Mouse (Mus musculus) liver, embryonic 13.5 days (tissue): Measurements from ENCODE around the gene Mta1. TPM values are rescaled to one million over a fixed set of nuclear protein-coding genes. Genes with fewer than 3 reads are reported as not detected.

Experiments
- ATAC-seq: fragments of 200-750 bp; cut with Nextera tagmentation; 2 replicates; pipeline ENCODE4 v1.8.0; 2017; ENCODE audit warnings: low read depth, mild to moderate bottlenecking, moderate number of reproducible peaks, moderate library complexity
- DNase-seq: peaks from one replicate; pipeline ENCODE4 v3.0.0; 2022
- H3K27ac ChIP-seq: fragments of 300-500 bp; sonication (generic); 2 replicates; pipeline ENCODE4 v1.5.1; 2015; ENCODE audit warnings: moderate library complexity, mild to moderate bottlenecking, inconsistent platforms
- H3K27me3 ChIP-seq: fragments of 300-500 bp; sonication (generic); 2 replicates; pipeline ENCODE4 v1.6.1; 2015; ENCODE audit warnings: mild to moderate bottlenecking, inconsistent platforms
- H3K36me3 ChIP-seq: fragments of 300-500 bp; sonication (generic); 2 replicates; pipeline ENCODE4 v1.6.1; 2015; ENCODE audit warnings: mild to moderate bottlenecking, inconsistent platforms
- H3K4me1 ChIP-seq: fragments of 300-500 bp; sonication (generic); replicated peaks from 2 replicates; pipeline ENCODE4 v1.6.1; 2015; ENCODE audit warnings: inconsistent platforms
- H3K4me2 ChIP-seq: fragments of 300-500 bp; sonication (generic); 2 replicates; pipeline ENCODE4 v1.6.1; 2015; ENCODE audit warnings: inconsistent platforms, mild to moderate bottlenecking, moderate library complexity
- H3K4me3 ChIP-seq: fragments of 300-500 bp; sonication (generic); replicated peaks from 2 replicates; pipeline ENCODE4 v1.5.1; 2015; ENCODE audit warnings: mild to moderate bottlenecking, inconsistent platforms
- H3K9ac ChIP-seq: fragments of 300-500 bp; sonication (generic); 2 replicates; pipeline ENCODE4 v1.6.1; 2015; ENCODE audit warnings: mild to moderate bottlenecking, inconsistent platforms
- H3K9me3 ChIP-seq: fragments of 300-500 bp; sonication (generic); replicated peaks from 2 replicates; pipeline ENCODE4 v1.6.1; 2016; ENCODE audit warnings: inconsistent platforms
- WGBS: fragments of 180-500 bp; shearing (Covaris S2); methylation state at CpG from one replicate; pipeline ENCODE4 v1.1.7; 2015; ENCODE audit not compliant: insufficient replicate concordance; 5-methylcytosine and 5-hydroxymethylcytosine counted together
- polyA plus RNA-seq: library from polyadenylated mRNA; unstranded; fragments of >200 nt; fragmentation: Nextera tagmentation; extraction: Ambion mirVana; gene quantifications from 2 replicates; pipeline ENCODE4 v1.2.1, GENCODE M21; 2015

The Mta1 gene
- polyA plus RNA-seq, 1 experiment from 2014 or later: 6.1 TPM

DNA sequence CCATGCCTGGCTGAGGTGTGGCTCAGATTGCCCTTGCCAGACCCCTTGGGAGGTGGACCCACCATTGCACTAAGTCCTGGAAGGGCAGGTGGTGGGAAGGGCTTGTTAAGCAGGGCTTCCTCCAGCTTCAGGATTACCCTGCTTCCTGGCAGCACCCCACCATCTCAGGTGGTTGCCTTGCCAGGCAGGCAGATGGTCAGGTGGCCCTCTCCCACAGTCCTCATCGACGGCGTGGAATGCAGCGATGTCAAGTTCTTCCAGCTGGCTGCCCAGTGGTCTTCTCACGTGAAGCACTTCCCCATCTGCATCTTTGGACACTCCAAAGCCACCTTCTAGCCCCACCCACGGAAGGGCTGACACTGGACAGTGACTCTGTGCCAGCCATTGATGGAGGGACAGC, 26.8 kb upstream of the Mta1 start:
- ATAC-seq: no peak
- no peaks in the 10 kb centered on the region for H3K27me3 ChIP-seq
- no peak overlapping the region for H3K4me3 ChIP-seq
- H3K4me1 ChIP-seq: peaks cover 29% of the 10 kb centered on the region
- no peak overlapping the region for H3K4me2 ChIP-seq
- DNase-seq: no peak
- no peaks in the 10 kb centered on the region for H3K9me3 ChIP-seq
- H3K27ac ChIP-seq: no peak overlapping the region
- 79% methylated on average over 6 of the region's 6 CpGs for WGBS
- H3K36me3 ChIP-seq: peaks cover 37% of the 10 kb centered on the region
- H3K9ac ChIP-seq: no peak overlapping the region

GRCm38 (mm10) chr12:113071827-113072226, 26.3 kb upstream of the Mta1 start:
- ATAC-seq (no peak), DNase-seq (no peak)
- Histone ChIP-seq H3K4me2 (no peak overlapping the region), H3K27me3 (no peaks in the 10 kb centered on the region), H3K9ac (no peak overlapping the region), H3K27ac (no peak overlapping the region), H3K9me3 (no peaks in the 10 kb centered on the region), H3K4me3 (no peak overlapping the region), H3K36me3 (peaks cover 35% of the 10 kb centered on the region), H3K4me1 (peaks cover 29% of the 10 kb centered on the region)
- 64% methylated on average over 6 of the region's 6 CpGs for WGBS

- peaks cover 30% of the 10 kb centered on the region for H3K36me3 ChIP-seq
- peak overlapping the region; percentile 92 for H3K4me2 ChIP-seq
- H3K9me3 ChIP-seq: no peaks in the 10 kb centered on the region
- H3K27ac ChIP-seq: peak overlapping the region; percentile 79
- H3K4me3 ChIP-seq: peak overlapping the region; percentile 63
- H3K9ac ChIP-seq: peak overlapping the region; percentile 75
- ATAC-seq: peak; percentile 35
- no peak for DNase-seq
- peaks cover 29% of the 10 kb centered on the region for H3K4me1 ChIP-seq
- 17% methylated on average over 15 of the region's 15 CpGs for WGBS
- no peaks in the 10 kb centered on the region for H3K27me3 ChIP-seq
These were observed 24.4 kb upstream of the Mta1 start for GRCm38 (mm10) chr12:113073420-113074328.

GRCm38 (mm10) chr12:113074329-113075062, 23.6 kb upstream of the Mta1 start, which contains the start of gene Tex22:
Gene Tex22, plus strand, starts transcription at chr12:113074502.
- peaks cover 29% of the 10 kb centered on the region for H3K4me1 ChIP-seq
- DNase-seq (peak; percentile 64), ATAC-seq (peak; percentile 79)
- H3K4me2 ChIP-seq: peak within 1 kb of the TSS; percentile 92
- peak within 1 kb of the TSS; percentile 75 for H3K9ac ChIP-seq
- H3K4me3 ChIP-seq: peak within 1 kb of the TSS; percentile 63
- WGBS: 4% methylated on average over 32 of the region's 32 CpGs
- peaks cover 22% of the 10 kb centered on the region for H3K36me3 ChIP-seq
- no peaks in the 10 kb centered on the region for H3K9me3 ChIP-seq
- peak within 1 kb of the TSS; percentile 79 for H3K27ac ChIP-seq
- no peaks in the 10 kb centered on the region for H3K27me3 ChIP-seq

DNA sequence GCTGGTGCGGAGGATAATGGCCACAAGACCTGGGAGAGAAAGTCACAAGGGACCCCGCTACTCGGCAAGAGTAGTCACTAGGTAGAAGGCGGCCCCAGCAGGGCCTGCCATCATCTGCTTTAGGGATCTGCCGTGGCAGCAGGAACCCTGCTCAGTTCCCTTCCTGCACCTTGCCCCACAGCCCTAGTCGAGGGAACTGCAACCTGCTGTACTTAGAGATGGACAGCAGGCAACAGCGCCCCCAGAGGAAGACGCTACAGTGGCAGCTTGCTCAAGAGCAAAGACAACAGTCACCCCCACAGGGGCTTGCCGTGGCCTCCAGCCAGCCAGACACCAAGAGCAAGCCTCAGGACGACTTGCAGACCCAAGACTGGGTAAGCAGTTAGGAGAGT, 23.0 kb upstream of the Mta1 start:
- Histone ChIP-seq H3K4me3 (peak overlapping the region; percentile 63), H3K9ac (peak overlapping the region; percentile 75), H3K27ac (peak overlapping the region; percentile 79), H3K27me3 (no peaks in the 10 kb centered on the region), H3K4me2 (peak overlapping the region; percentile 92), H3K4me1 (peaks cover 29% of the 10 kb centered on the region), H3K9me3 (no peaks in the 10 kb centered on the region), H3K36me3 (peaks cover 16% of the 10 kb centered on the region)
- WGBS: 4% methylated on average over 10 of the region's 10 CpGs
- ATAC-seq: peak; percentile 79
- DNase-seq: peak; percentile 77

- no peaks in the 10 kb centered on the region for H3K9me3 ChIP-seq
- H3K27ac ChIP-seq: no peak overlapping the region
- no peak overlapping the region for H3K4me3 ChIP-seq
- H3K4me2 ChIP-seq: peak overlapping the region; percentile 92
- H3K9ac ChIP-seq: peak overlapping the region; percentile 75; the same call in 1 of the 2 replicates
- 47% methylated on average over 6 of the region's 6 CpGs for whole genome bisulfite sequencing
- H3K27me3 ChIP-seq: no peaks in the 10 kb centered on the region
- ATAC-seq: no peak
- peaks cover 12% of the 10 kb centered on the region for H3K36me3 ChIP-seq
- H3K4me1 ChIP-seq: peaks cover 29% of the 10 kb centered on the region
- DNase-seq: no peak
These were observed 22.6 kb upstream of the Mta1 start for GRCm38 (mm10) chr12:113075486-113075885.

DNA sequence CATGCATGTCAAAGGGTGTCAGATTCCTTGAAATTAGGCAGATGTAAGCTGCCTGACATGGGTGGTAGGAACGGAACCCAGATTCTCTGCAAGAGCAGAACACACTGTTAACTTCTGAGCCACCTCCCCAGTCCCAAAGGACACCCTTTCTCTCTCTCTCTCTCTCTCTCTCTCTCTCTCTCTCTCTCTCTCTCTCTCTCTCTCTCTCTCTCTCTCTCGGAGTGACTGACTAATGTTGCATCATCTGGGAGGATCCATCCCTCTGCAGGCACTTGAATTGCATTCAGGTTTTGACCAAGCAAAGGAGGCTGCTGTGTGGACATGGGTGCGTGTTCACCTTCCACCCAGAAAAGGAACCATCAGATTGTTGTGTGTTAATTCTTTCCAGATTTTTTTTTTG, 10.8 kb upstream of the Mta1 start:
- WGBS: 47% methylated on average over 3 of the region's 3 CpGs

GRCm38 (mm10) chr12:113088026-113088425, 10.1 kb upstream of the Mta1 start:
- H3K36me3 ChIP-seq: no peaks in the 10 kb centered on the region
- H3K9ac ChIP-seq: no peak overlapping the region
- DNase-seq (no peak), ATAC-seq (no peak)
- no peaks in the 10 kb centered on the region for H3K4me1 ChIP-seq
- 56% methylated on average over 4 of the region's 4 CpGs for WGBS
- no peak overlapping the region for H3K4me2 ChIP-seq
- H3K27ac ChIP-seq: no peak overlapping the region
- H3K4me3 ChIP-seq: no peak overlapping the region
- H3K27me3 ChIP-seq: peaks cover 20% of the 10 kb centered on the region; the same call in 1 of the 2 replicates
- H3K9me3 ChIP-seq: no peaks in the 10 kb centered on the region

More for the DNA sequence above, 10.8 kb upstream of the Mta1 start:
- Histone ChIP-seq H3K27me3 (peaks cover 20% of the 10 kb centered on the region; the same call in 1 of the 2 replicates), H3K4me3 (no peak overlapping the region), H3K4me1 (no peaks in the 10 kb centered on the region), H3K9ac (no peak overlapping the region), H3K4me2 (no peak overlapping the region), H3K36me3 (no peaks in the 10 kb centered on the region), H3K9me3 (no peaks in the 10 kb centered on the region), H3K27ac (no peak overlapping the region)
- no peak for ATAC-seq
- DNase-seq: no peak

GRCm38 (mm10) chr12:113089107-113089506, 9.0 kb upstream of the Mta1 start:
- DNase-seq: no peak
- Histone ChIP-seq H3K27me3 (peaks cover 20% of the 10 kb centered on the region; the same call in 1 of the 2 replicates), H3K4me3 (no peak overlapping the region), H3K9ac (no peak overlapping the region), H3K9me3 (no peaks in the 10 kb centered on the region), H3K4me2 (no peak overlapping the region), H3K27ac (no peak overlapping the region), H3K36me3 (no peaks in the 10 kb centered on the region), H3K4me1 (no peaks in the 10 kb centered on the region)
- no peak for ATAC-seq
- WGBS: 64% methylated on average over 6 of the region's 6 CpGs

GRCm38 (mm10) chr12:113090053-113090452, 8.0 kb upstream of the Mta1 start:
- no peak overlapping the region for H3K27ac ChIP-seq
- ATAC-seq (0 out of 2 replicates have a peak, but pooled peaks have one; percentile 11), DNase-seq (no peak)
- H3K36me3 ChIP-seq: no peaks in the 10 kb centered on the region
- H3K9me3 ChIP-seq: no peaks in the 10 kb centered on the region
- H3K27me3 ChIP-seq: peaks cover 20% of the 10 kb centered on the region; the same call in 1 of the 2 replicates
- H3K4me2 ChIP-seq: no peak overlapping the region
- no peak overlapping the region for H3K9ac ChIP-seq
- 75% methylated on average over 17 of the region's 17 CpGs for WGBS
- no peak overlapping the region for H3K4me3 ChIP-seq
- no peaks in the 10 kb centered on the region for H3K4me1 ChIP-seq

GRCm38 (mm10) chr12:113097040-113097439, 1.0 kb upstream of the Mta1 start:
- peaks cover 45% of the 10 kb centered on the region for H3K4me1 ChIP-seq
- ATAC-seq (no peak), DNase-seq (no peak)
- H3K27me3 ChIP-seq: peaks cover 12% of the 10 kb centered on the region; the same call in 1 of the 2 replicates
- no peaks in the 10 kb centered on the region for H3K9me3 ChIP-seq
- no peak overlapping the region for H3K27ac ChIP-seq
- 71% methylated on average over 5 of the region's 5 CpGs for WGBS
- no peak overlapping the region; the same call in 1 of the 2 replicates for H3K4me2 ChIP-seq
- peak overlapping the region; percentile 92; the same call in 1 of the 2 replicates for H3K9ac ChIP-seq
- H3K36me3 ChIP-seq: no peaks in the 10 kb centered on the region; the same call in 1 of the 2 replicates
- 0 out of 2 replicates have a peak overlapping the region, but pooled peaks have one; percentile 80 for H3K4me3 ChIP-seq
